Mouse (Mus musculus): ENCODE results near the gene Gpr152. TPM values are rescaled to one million over a fixed set of nuclear protein-coding genes. Genes with fewer than 3 reads are reported as not detected.

Gpr152 gene
- polyA plus RNA-seq, 1 experiment from 2014 or later = not detected

DNA sequence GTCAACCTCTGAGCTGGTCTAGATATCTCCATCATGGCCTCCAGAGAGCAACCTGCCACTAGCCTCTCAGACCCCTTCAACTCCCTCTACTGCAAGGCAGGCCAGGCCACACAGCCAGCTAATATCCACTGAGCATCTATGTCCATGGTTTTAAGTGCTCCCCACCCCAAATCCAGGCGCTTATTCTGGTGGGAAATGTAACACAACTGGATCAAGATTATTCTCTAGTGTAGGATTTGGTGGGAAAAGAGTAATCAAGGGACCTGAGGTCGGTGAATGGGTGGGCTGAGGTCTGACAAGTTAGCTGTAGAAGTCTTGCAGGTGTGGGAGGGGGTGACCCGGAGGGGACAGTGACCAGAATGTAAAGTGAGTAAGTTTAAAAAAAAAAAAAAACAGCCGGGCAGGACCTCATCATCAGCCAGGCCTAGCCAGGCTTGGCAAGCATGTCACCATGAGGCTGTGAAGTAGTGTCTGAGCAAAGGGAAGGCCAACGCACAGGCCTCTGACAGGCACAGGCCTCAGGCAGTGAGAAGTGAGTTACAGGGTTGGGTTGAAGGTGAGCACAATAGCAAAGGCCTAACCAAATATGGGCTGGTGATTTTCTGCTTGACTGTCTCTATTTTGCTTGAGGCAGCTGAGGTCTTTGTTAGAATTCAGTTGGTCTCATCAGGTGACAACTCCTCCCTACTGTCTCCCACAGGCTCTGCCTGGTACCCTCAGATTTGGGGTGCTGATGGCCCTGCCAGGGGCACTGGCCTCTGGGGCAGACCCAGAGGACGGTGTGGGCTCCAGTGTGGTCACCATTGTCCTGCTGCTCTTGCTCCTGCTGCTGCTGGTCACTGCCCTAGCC is 15.9 kb downstream of the Gpr152 start:
- H3K27ac ChIP-seq = no peak overlapping the region; the same call in 1 of the 2 replicates
- H3K4me3 ChIP-seq = no peak overlapping the region; the same call in 1 of the 2 replicates
- H3K9ac ChIP-seq = 0 out of 2 replicates have a peak overlapping the region, but pooled peaks have one; percentile 13
- no peaks in the 10 kb centered on the region for H3K9me3 ChIP-seq
- no peaks in the 10 kb centered on the region for H3K4me1 ChIP-seq
- no peaks in the 10 kb centered on the region for H3K27me3 ChIP-seq (replicated peaks)
- ATAC-seq (ENCODE audit: low FRiP score, low read depth) = no peak
- WGBS = 72% methylated on average over 6 of the region's 6 CpGs
- no peak overlapping the region for H3K4me2 ChIP-seq (replicated peaks)
- H3K36me3 ChIP-seq = peaks cover 78% of the 10 kb centered on the region

DNA sequence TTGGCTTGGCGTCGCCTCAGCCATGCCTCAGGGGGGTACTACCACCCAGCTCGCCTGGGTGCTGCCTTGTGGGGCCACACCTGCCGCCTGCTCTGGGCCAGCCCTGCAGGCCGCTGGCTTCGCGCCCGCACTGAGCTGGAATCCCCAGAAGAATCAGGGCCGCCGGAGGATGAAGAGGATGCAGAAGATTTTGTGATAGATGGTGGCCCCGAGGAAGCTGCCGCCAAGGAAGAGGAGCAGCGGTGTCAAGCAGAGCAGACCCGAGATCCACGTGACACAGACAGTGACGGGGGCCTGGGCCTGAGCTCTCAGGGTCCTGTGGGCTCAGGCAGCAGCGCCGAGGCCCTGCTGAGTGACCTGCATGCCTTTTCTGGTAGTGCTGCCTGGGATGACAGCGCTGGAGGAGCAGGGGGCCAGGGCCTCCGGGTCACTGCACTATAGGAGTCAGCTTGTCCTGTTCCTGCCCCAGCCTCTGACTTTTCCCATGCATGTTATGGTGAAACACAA is 16.5 kb downstream of the Gpr152 start:
- 77% methylated on average over 20 of the region's 20 CpGs for WGBS
- no peak overlapping the region for H3K4me2 ChIP-seq (replicated peaks)
- H3K4me1 ChIP-seq = no peaks in the 10 kb centered on the region
- H3K9ac ChIP-seq = 0 out of 2 replicates have a peak overlapping the region, but pooled peaks have one; percentile 13
- no peak overlapping the region; the same call in 1 of the 2 replicates for H3K4me3 ChIP-seq
- H3K27ac ChIP-seq = no peak overlapping the region; the same call in 1 of the 2 replicates
- peaks cover 77% of the 10 kb centered on the region for H3K36me3 ChIP-seq
- H3K27me3 ChIP-seq (replicated peaks) = no peaks in the 10 kb centered on the region
- no peak for ATAC-seq (ENCODE audit: low FRiP score, low read depth)
- no peaks in the 10 kb centered on the region for H3K9me3 ChIP-seq

DNA sequence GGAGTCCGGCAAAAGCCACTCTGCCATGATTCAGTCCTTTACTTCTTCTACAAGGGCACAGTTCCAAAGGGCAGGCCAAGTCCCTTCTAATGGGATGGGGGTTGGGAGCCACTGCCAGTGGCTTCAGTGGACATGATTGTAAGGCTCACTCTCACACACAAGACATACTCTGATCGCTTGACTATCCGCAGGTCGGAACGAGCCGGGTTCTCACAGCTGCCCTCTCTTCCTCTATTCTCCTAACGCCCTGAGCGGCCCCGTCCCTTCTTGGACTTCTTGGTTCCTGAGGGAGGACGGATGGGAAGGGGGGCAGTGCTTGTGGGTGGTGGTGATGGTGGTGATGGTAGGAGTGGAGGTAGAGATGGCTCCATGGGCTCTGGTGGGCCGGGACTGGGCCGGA is 17.2 kb downstream of the Gpr152 start:
- WGBS = 89% methylated on average over 12 of the region's 12 CpGs
- H3K4me1 ChIP-seq = no peaks in the 10 kb centered on the region
- no peak overlapping the region for H3K4me3 ChIP-seq
- no peaks in the 10 kb centered on the region for H3K9me3 ChIP-seq
- ATAC-seq (ENCODE audit: low FRiP score, low read depth) = no peak
- H3K9ac ChIP-seq = no peak overlapping the region
- H3K36me3 ChIP-seq = peaks cover 75% of the 10 kb centered on the region
- no peaks in the 10 kb centered on the region for H3K27me3 ChIP-seq (replicated peaks)
- no peak overlapping the region for H3K4me2 ChIP-seq (replicated peaks)
- no peak overlapping the region for H3K27ac ChIP-seq

GRCm38 (mm10) chr19:4159049-4159448 is 19.5 kb downstream of the Gpr152 start:
- no peak overlapping the region for H3K9ac ChIP-seq
- no peaks in the 10 kb centered on the region for H3K9me3 ChIP-seq
- WGBS = 96% methylated on average over 8 of the region's 8 CpGs
- H3K4me3 ChIP-seq = no peak overlapping the region
- H3K4me1 ChIP-seq = peaks cover 8% of the 10 kb centered on the region
- peaks cover 54% of the 10 kb centered on the region for H3K36me3 ChIP-seq
- no peaks in the 10 kb centered on the region for H3K27me3 ChIP-seq (replicated peaks)
- H3K4me2 ChIP-seq (replicated peaks) = no peak overlapping the region
- no peak overlapping the region for H3K27ac ChIP-seq
- ATAC-seq (ENCODE audit: low FRiP score, low read depth) = no peak

- peak within 1 kb of the TSS; percentile 97 for H3K4me2 ChIP-seq (replicated peaks)
- no peaks in the 10 kb centered on the region for H3K9me3 ChIP-seq
- peaks cover 32% of the 10 kb centered on the region for H3K36me3 ChIP-seq
- H3K27me3 ChIP-seq (replicated peaks) = no peaks in the 10 kb centered on the region
- H3K27ac ChIP-seq = peak within 1 kb of the TSS; percentile 62
- whole genome bisulfite sequencing = 7% methylated on average over 42 of the region's 42 CpGs
- peak within 1 kb of the TSS; percentile 82 for H3K9ac ChIP-seq
- H3K4me3 ChIP-seq = peak within 1 kb of the TSS; percentile 68
- ATAC-seq (ENCODE audit: low FRiP score, low read depth) = peak; percentile 93
- peaks cover 8% of the 10 kb centered on the region for H3K4me1 ChIP-seq
These were observed 23.3 kb downstream of the Gpr152 start, which contains the start of gene Rps6kb2 for GRCm38 (mm10) chr19:4162646-4163542. Gene Rps6kb2 (minus strand): TSS chr19:4163354.

DNA sequence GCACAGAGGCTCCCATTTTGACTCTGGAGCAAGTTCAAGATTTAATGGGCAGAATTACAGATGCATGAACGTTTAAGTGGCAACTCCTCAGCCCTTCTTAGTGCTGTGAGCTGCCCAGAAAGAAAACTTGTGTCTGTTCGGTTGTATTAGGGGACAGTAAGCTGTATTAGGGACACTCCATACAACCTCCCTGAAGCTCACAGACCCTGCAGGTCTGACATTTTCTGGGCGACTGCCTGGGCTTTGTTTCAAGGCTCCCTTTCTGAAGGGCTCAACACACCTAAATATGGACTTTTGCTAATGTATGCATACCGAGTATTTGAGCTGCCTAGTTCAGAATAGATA is 23.9 kb downstream of the Gpr152 start:
- H3K9me3 ChIP-seq = no peaks in the 10 kb centered on the region
- no peaks in the 10 kb centered on the region for H3K27me3 ChIP-seq (replicated peaks)
- peak overlapping the region; percentile 62 for H3K27ac ChIP-seq
- 41% methylated on average over 4 of the region's 4 CpGs for WGBS
- peaks cover 8% of the 10 kb centered on the region for H3K4me1 ChIP-seq
- ATAC-seq (ENCODE audit: low FRiP score, low read depth) = peak; percentile 30
- peak overlapping the region; percentile 68 for H3K4me3 ChIP-seq
- H3K36me3 ChIP-seq = peaks cover 25% of the 10 kb centered on the region
- peak overlapping the region; percentile 97 for H3K4me2 ChIP-seq (replicated peaks)
- peak overlapping the region; percentile 48; the same call in 1 of the 2 replicates for H3K9ac ChIP-seq

GRCm38 (mm10) chr19:4164100-4164499 is 24.5 kb downstream of the Gpr152 start:
- no peak overlapping the region for H3K9ac ChIP-seq
- no peak overlapping the region for H3K27ac ChIP-seq
- WGBS = 91% methylated on average over 3 of the region's 3 CpGs
- H3K4me1 ChIP-seq = peaks cover 8% of the 10 kb centered on the region
- no peak overlapping the region for H3K4me3 ChIP-seq
- no peak for ATAC-seq (ENCODE audit: low FRiP score, low read depth)
- H3K4me2 ChIP-seq (replicated peaks) = no peak overlapping the region
- no peaks in the 10 kb centered on the region for H3K9me3 ChIP-seq
- H3K27me3 ChIP-seq (replicated peaks) = no peaks in the 10 kb centered on the region
- H3K36me3 ChIP-seq = peaks cover 19% of the 10 kb centered on the region

- 83% methylated on average over 2 of the region's 2 CpGs for WGBS
- no peak overlapping the region for H3K4me2 ChIP-seq (replicated peaks)
- no peak overlapping the region for H3K27ac ChIP-seq
- no peak overlapping the region for H3K4me3 ChIP-seq
- no peak overlapping the region for H3K9ac ChIP-seq
- no peaks in the 10 kb centered on the region for H3K27me3 ChIP-seq (replicated peaks)
- no peak for ATAC-seq (ENCODE audit: low FRiP score, low read depth)
- peaks cover 11% of the 10 kb centered on the region for H3K4me1 ChIP-seq
- no peaks in the 10 kb centered on the region for H3K9me3 ChIP-seq
- peaks cover 13% of the 10 kb centered on the region for H3K36me3 ChIP-seq
These were observed 25.1 kb downstream of the Gpr152 start for GRCm38 (mm10) chr19:4164721-4165120.

DNA sequence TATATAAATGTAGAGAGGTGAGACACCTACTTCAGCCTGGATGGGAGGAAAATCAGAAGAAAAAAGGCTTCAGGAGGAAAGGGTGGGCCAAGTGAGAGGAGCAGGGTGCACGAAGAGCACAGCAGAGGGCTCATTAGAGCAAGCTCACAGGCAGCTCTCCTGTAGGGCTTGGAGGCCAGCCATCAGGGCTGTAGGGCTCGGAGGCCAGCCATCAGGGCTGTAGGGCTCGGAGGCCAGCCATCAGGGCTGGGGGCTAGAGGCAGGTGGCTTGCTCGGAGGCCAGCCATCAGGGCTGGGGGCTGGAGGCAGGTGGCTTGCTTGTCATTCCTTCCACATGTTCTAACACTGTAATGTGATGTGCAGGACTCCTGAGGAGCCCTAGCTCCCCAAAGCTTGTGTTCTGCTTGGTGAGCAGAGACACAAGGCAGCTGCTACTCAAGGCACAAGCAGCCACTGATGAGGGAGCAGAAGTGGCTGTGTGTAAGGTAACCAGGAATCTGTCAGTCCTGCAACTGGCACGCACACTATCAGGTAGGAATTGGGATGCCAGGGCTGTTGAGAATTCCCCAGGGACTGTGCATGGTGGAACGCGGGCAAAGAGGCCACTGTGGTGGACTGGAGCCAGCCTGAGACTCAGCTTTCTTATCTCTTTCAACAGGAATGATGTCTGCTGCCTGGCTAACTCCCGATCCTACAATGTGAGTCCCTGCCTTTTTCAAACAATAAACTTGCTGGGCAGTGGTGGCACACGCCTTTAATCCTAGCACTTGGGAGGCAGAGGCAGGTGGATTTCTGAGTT is 27.3 kb downstream of the Gpr152 start:
- Histone ChIP-seq H3K9ac (no peak overlapping the region), H3K4me1 (peaks cover 18% of the 10 kb centered on the region)

DNA sequence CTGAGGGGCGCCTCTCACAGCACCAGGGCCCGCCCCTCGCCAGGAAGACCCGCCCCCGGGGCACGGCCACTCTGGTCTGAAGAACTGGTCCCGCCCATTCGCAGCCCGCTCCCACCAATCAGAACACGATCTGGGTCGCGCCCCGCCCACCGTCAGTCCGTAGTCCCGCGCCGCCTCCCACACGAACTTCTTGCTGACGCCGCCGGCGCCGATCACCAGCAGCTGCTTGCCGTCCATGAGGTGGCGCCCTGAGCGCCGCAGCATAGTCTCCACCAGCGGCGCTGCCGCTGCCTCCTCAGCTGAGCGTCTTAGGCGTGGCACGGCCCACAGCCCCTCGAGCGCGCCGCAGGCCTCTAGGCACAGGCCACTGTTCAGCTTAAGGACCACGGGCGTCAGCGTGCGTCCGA is 29.8 kb downstream of the Gpr152 start:
- ATAC-seq (ENCODE audit: low FRiP score, low read depth) = peak; percentile 94
- Histone ChIP-seq H3K4me2 (replicated peaks) (peak overlapping the region; percentile 72), H3K36me3 (no peaks in the 10 kb centered on the region), H3K27ac (peak overlapping the region; percentile 75), H3K9ac (peak overlapping the region; percentile 71), H3K4me3 (peak overlapping the region; percentile 40), H3K9me3 (no peaks in the 10 kb centered on the region), H3K4me1 (peaks cover 10% of the 10 kb centered on the region), H3K27me3 (replicated peaks) (no peaks in the 10 kb centered on the region)
- under 1% methylated on average over 43 of the region's 43 CpGs for WGBS

More for the DNA sequence above, 27.3 kb downstream of the Gpr152 start:
- 83% methylated on average over 9 of the region's 9 CpGs for WGBS
- Histone ChIP-seq H3K27me3 (replicated peaks) (no peaks in the 10 kb centered on the region), H3K36me3 (no peaks in the 10 kb centered on the region), H3K4me3 (no peak overlapping the region), H3K9me3 (no peaks in the 10 kb centered on the region), H3K27ac (no peak overlapping the region), H3K4me2 (replicated peaks) (no peak overlapping the region)
- no peak for ATAC-seq (ENCODE audit: low FRiP score, low read depth)

- peaks cover 10% of the 10 kb centered on the region for H3K4me1 ChIP-seq
- peak overlapping the region; percentile 40 for H3K4me3 ChIP-seq
- H3K9me3 ChIP-seq = no peaks in the 10 kb centered on the region
- H3K27me3 ChIP-seq (replicated peaks) = no peaks in the 10 kb centered on the region
- peak overlapping the region; percentile 71 for H3K9ac ChIP-seq
- 8% methylated on average over 27 of the region's 27 CpGs for WGBS
- ATAC-seq (ENCODE audit: low FRiP score, low read depth) = peak; percentile 67
- H3K4me2 ChIP-seq (replicated peaks) = peak overlapping the region; percentile 72
- H3K36me3 ChIP-seq = no peaks in the 10 kb centered on the region
- H3K27ac ChIP-seq = peak overlapping the region; percentile 75
These were observed 30.2 kb downstream of the Gpr152 start for GRCm38 (mm10) chr19:4169810-4170209.
